Comparison of ENCODE assay signal across 8 mouse cellular contexts in genomic region chr16:85901581-85901910, GRCm38 (mm10). TPM values are rescaled to one million over a fixed set of nuclear protein-coding genes. Genes with fewer than 3 reads are reported as not detected.
DNase-seq lines count a peak whose midpoint lies in the region; ATAC-seq lines count a peak whose summit lies in the region.

Adamts5 (minus strand) TSS chr16:85901828.

- H3K4me3 ChIP-seq in lung, embryonic 16.5 days (ENCODE audit: low read length), result peak within 1 kb of the TSS; percentile 58
- H3K4me3 ChIP-seq in embryonic facial prominence, embryonic 12.5 days, result peak within 1 kb of the TSS; percentile 60
- peak within 1 kb of the TSS; percentile 54 for H3K4me3 ChIP-seq in limb, embryonic 15.5 days

- peak within 1 kb of the TSS; percentile 60 for H3K27ac ChIP-seq in lung, embryonic 16.5 days (ENCODE audit: low read length)
- H3K27ac ChIP-seq in embryonic facial prominence, embryonic 12.5 days, result 0 out of 2 replicates have a peak within 1 kb of the TSS, but pooled peaks have one; percentile 17
- peak within 1 kb of the TSS; percentile 87 for H3K27ac ChIP-seq in limb, embryonic 15.5 days

- peak within 1 kb of the TSS; percentile 69 for H3K9ac ChIP-seq in lung, embryonic 16.5 days (ENCODE audit: low read length)
- H3K9ac ChIP-seq in embryonic facial prominence, embryonic 12.5 days, result peak within 1 kb of the TSS; percentile 56
- H3K9ac ChIP-seq in limb, embryonic 15.5 days, result peak within 1 kb of the TSS; percentile 47

- H3K4me2 ChIP-seq in lung, embryonic 16.5 days (ENCODE audit: low read depth, low read length), result peak within 1 kb of the TSS; percentile 96
- peak within 1 kb of the TSS; percentile 96 for H3K4me2 ChIP-seq in embryonic facial prominence, embryonic 12.5 days (replicated peaks)
- H3K4me2 ChIP-seq in limb, embryonic 15.5 days, result peak within 1 kb of the TSS; percentile 91

- H3K27me3 ChIP-seq in lung, embryonic 16.5 days (ENCODE audit: control insufficient read depth, insufficient read depth, low read depth, low read length), result peaks cover 13% of the 10 kb centered on the region; the same call in 1 of the 2 replicates
- peaks cover 24% of the 10 kb centered on the region for H3K27me3 ChIP-seq in embryonic facial prominence, embryonic 12.5 days
- H3K27me3 ChIP-seq in limb, embryonic 15.5 days, result 0 out of 2 replicates have a peak, but pooled peaks cover 7% of the 10 kb centered on the region

- DNase-seq in lung, adult 18-20 months, result no peak
- DNase-seq in heart, postnatal 10 days, result peak in 1 of 2 experiments; percentile 51
- no peak for DNase-seq in spleen, postnatal 4 days (ENCODE audit: low spot score in 2 of 2)
- DNase-seq in layer of hippocampus, adult 11-12 months (ENCODE audit: low spot score), result no peak

- no peak; the same call in 1 of the 2 replicates for ATAC-seq in lung, embryonic 16.5 days (ENCODE audit: low read depth)
- 0 out of 2 replicates have a peak, but pooled peaks have one; percentile 28 for ATAC-seq in embryonic facial prominence, embryonic 12.5 days (ENCODE audit: insufficient number of reproducible peaks, insufficient read depth, low FRiP score, low TSS enrichment)
- no peak for ATAC-seq in limb, embryonic 15.5 days (ENCODE audit: insufficient number of reproducible peaks, low FRiP score, low TSS enrichment, low read depth)
- ATAC-seq in neutrophil, adult 5-6 weeks (ENCODE audit: extremely low read depth, insufficient number of reproducible peaks, low FRiP score, poor library complexity, severe bottlenecking), result 0 out of 2 replicates have a peak, but pooled peaks have one; percentile 13

- peaks cover 11% of the 10 kb centered on the region; the same call in 1 of the 2 replicates for H3K4me1 ChIP-seq in lung, embryonic 16.5 days (replicated peaks; ENCODE audit: control insufficient read depth, insufficient read depth, low read length)
- H3K4me1 ChIP-seq in embryonic facial prominence, embryonic 12.5 days, result peaks cover 6% of the 10 kb centered on the region; the same call in 1 of the 2 replicates
- H3K4me1 ChIP-seq in limb, embryonic 15.5 days, result peaks cover 20% of the 10 kb centered on the region

- H3K9me3 ChIP-seq in lung, embryonic 16.5 days (ENCODE audit: control insufficient read depth, low read length), result no peaks in the 10 kb centered on the region
- no peaks in the 10 kb centered on the region for H3K9me3 ChIP-seq in embryonic facial prominence, embryonic 12.5 days
- H3K9me3 ChIP-seq in limb, embryonic 15.5 days, result no peaks in the 10 kb centered on the region

- H3K36me3 ChIP-seq in lung, embryonic 16.5 days (ENCODE audit: control insufficient read depth, insufficient read depth, low read length), result no peaks in the 10 kb centered on the region
- H3K36me3 ChIP-seq in embryonic facial prominence, embryonic 12.5 days, result no peaks in the 10 kb centered on the region
- no peaks in the 10 kb centered on the region for H3K36me3 ChIP-seq in limb, embryonic 15.5 days

- WGBS in lung, embryonic 16.5 days, result 4% methylated on average over 13 of the region's 13 CpGs
- WGBS in embryonic facial prominence, embryonic 12.5 days, result 4% methylated on average over 13 of the region's 13 CpGs
- WGBS in limb, embryonic 15.5 days, result 7% methylated on average over 13 of the region's 13 CpGs

- intact Hi-C loops in heart, postnatal 10 days (cut with DNase I), result loop anchor here (5.0 kb wide), 3 partner anchors 79 to 401 kb away; no protein-coding TSS in a partner anchor

RNA-seq across cellular contexts. Expression of gene Adamts5, which starts in this region (rescaled TPM):
- polyA plus RNA-seq in lung, embryonic 16.5 days (2015; fragmentation: Nextera tagmentation; extraction: Ambion mirVana), result 3.8 TPM in 2 replicates
- 3.5 TPM in 2 replicates for polyA plus RNA-seq in embryonic facial prominence, embryonic 12.5 days (2016; fragmentation: Nextera tagmentation; extraction: Ambion mirVana)
- 10 to 100 TPM; 13.1 to 13.8 TPM for total RNA-seq in heart, postnatal 10 days (2021)
- 10.0 and 10.7 TPM in 2 replicates for polyA plus RNA-seq in limb, embryonic 15.5 days (2015; fragmentation: Nextera tagmentation; extraction: Ambion mirVana)
- total RNA-seq in neutrophil, adult 5-6 weeks (2017), result under 0.01 and 0.12 TPM in 2 replicates

Comparison
In these comparisons a context has a peak if more than half of its experiments do, and no peak if none do; other contexts are left out.
1. RNA of gene Adamts5 (total RNA-seq): 13.1 to 13.8 TPM in heart, postnatal 10 days; under 0.01 to 0.12 TPM in neutrophil, adult 5-6 weeks; every median in the first group is over 10 times any median in the second.
2. Peak in ATAC-seq in neutrophil, adult 5-6 weeks; RNA of the gene not detected or under 1 TPM.
3. H3K27ac ChIP-seq: peak in every context shown above with its lines; median percentile 87 in limb, embryonic 15.5 days; 60 in lung, embryonic 16.5 days; 17 in embryonic facial prominence, embryonic 12.5 days.
4. Peak in every context shown above with its lines, with median percentiles within 50 percentile points of each other: H3K4me2 ChIP-seq, H3K4me3 ChIP-seq and H3K9ac ChIP-seq.